Mouse (Mus musculus) ovary, postnatal 14 days (tissue): ENCODE data around the gene Rai1.

ENCODE experiments used
- DNase-seq: peaks from one replicate; pipeline ENCODE4 v3.0.0; 2022; ENCODE audit warnings: low spot score

Gene Rai1

GRCm38 (mm10) chr11:60221425-60221824, 116.6 kb downstream of the Rai1 start:
- DNase-seq: no peak

- no peak for DNase-seq
Measured at GRCm38 (mm10) chr11:60222085-60222468, 117.3 kb downstream of the Rai1 start.

GRCm38 (mm10) chr11:60222469-60223236, 117.8 kb downstream of the Rai1 start, which contains the start of gene Srebf1:
TSS of gene Srebf1 (minus strand) at chr11:60222581.
- DNase-seq: peak; percentile 75

- DNase-seq: no peak
Measured at GRCm38 (mm10) chr11:60224676-60225075, 119.9 kb downstream of the Rai1 start.

- DNase-seq: no peak
Measured at GRCm38 (mm10) chr11:60225874-60226273, 121.1 kb downstream of the Rai1 start.

GRCm38 (mm10) chr11:60228525-60228924, 123.7 kb downstream of the Rai1 start:
- DNase-seq: no peak

GRCm38 (mm10) chr11:60229821-60230220, 125.0 kb downstream of the Rai1 start:
- no peak for DNase-seq

- DNase-seq: no peak
Measured at GRCm38 (mm10) chr11:60230512-60230911, 125.7 kb downstream of the Rai1 start.

- DNase-seq: no peak
Measured at GRCm38 (mm10) chr11:60231326-60231725, 126.5 kb downstream of the Rai1 start.

- no peak for DNase-seq
Measured at GRCm38 (mm10) chr11:60231951-60232350, 127.1 kb downstream of the Rai1 start.

GRCm38 (mm10) chr11:60232441-60233058, 127.7 kb downstream of the Rai1 start:
- no peak for DNase-seq

- DNase-seq: no peak
Measured at GRCm38 (mm10) chr11:60233235-60233634, 128.4 kb downstream of the Rai1 start.

GRCm38 (mm10) chr11:60235351-60235750, 130.5 kb downstream of the Rai1 start:
- DNase-seq: no peak

GRCm38 (mm10) chr11:60240509-60240908, 135.7 kb downstream of the Rai1 start:
- no peak for DNase-seq

- DNase-seq: no peak
Measured at GRCm38 (mm10) chr11:60244503-60245143, 139.8 kb downstream of the Rai1 start.

- DNase-seq: no peak
Measured at GRCm38 (mm10) chr11:60246077-60246476, 141.3 kb downstream of the Rai1 start.

GRCm38 (mm10) chr11:60247753-60248550, 143.1 kb downstream of the Rai1 start:
- no peak for DNase-seq
